Mouse (Mus musculus): ENCODE measurements at regions not wholly inside any gene's neighbourhood (a gene's known extent, or its start where the extent isn't known, plus 50 kb on each side); places are given as distances from the start of the nearest gene placed in this dataset.
A peak's percentile ranks its signal among the peaks of the same experiment; 100 is the strongest.
"Not testable (repeated sequence)": the region's sequence is repeated elsewhere in the genome, so short reads cannot be mapped to it uniquely, and the experiment has no call there.

DNA sequence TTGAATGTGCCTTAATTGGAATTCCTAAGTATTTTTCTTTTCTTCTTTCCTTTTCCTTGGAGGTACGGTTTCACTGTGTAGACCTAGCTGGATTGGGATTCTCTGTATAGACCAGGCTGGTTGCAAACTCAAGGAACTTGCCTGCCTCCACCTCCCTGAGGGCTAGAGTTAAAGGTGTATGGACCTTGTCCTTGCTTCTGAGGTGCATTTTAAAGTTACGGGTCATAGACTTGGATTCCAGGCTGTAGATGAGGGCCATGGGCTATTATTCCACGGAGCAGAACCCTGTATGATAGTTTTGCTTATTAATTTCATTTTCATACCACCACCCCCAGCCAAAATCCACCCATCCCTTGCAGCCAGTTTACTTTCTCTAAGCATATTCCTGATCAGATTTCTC lies 50.7 kb upstream of the Wdr26 start:
- Histone ChIP-seq H3K27ac (ENCODE audit: low read length) (no peak overlapping the region), H3K27me3 (replicated peaks; ENCODE audit: insufficient read depth, low read length) (no peaks in the 10 kb centered on the region), H3K9me3 (ENCODE audit: low read length) (no peaks in the 10 kb centered on the region), H3K9ac (replicated peaks; ENCODE audit: low read depth) (no peak overlapping the region), H3K4me1 (ENCODE audit: insufficient read depth, low read depth, low read length) (no peaks in the 10 kb centered on the region), H3K4me3 (ENCODE audit: low read depth, low read length) (no peak overlapping the region), H3K4me2 (replicated peaks; ENCODE audit: low read depth, low read length) (no peak overlapping the region), H3K36me3 (ENCODE audit: insufficient read depth, low read length) (no peaks in the 10 kb centered on the region)
- ATAC-seq (no peak), DNase-seq (ENCODE audit: low spot score) (no peak)
- 86% methylated on average over 3 of the region's 3 CpGs for WGBS
- TF ChIP-seq CTCF (IDR thresholded peaks at IDR 0.05), result no peak

DNA sequence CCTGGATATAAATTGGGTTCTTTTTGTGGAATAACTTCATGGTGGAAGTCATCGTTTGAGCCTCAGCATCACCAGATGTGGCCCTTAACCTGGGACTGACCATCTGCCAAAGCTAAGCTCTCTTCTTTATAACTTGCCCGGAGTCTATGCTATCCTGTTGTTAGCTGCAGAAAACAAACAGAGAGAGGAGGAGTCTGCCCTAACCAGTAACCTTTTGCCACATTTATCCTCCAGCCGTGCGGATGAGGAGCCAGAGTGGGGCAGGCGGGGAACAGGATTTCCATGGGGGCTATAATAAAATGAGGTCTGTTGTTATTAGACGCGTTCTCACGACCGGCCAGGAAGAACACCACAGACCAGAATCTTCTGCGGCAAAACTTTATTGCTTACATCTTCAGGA lies 51.4 kb upstream of the Wdr26 start:
- no peaks in the 10 kb centered on the region for H3K36me3 ChIP-seq (ENCODE audit: insufficient read depth, low read length)
- no peak overlapping the region for H3K4me3 ChIP-seq (ENCODE audit: low read depth, low read length)
- no peaks in the 10 kb centered on the region for H3K27me3 ChIP-seq (replicated peaks; ENCODE audit: insufficient read depth, low read length)
- no peak overlapping the region for H3K9ac ChIP-seq (replicated peaks; ENCODE audit: low read depth)
- no peak overlapping the region for H3K27ac ChIP-seq (ENCODE audit: low read length)
- H3K4me1 ChIP-seq (ENCODE audit: insufficient read depth, low read depth, low read length), result no peaks in the 10 kb centered on the region
- no peak for ATAC-seq
- no peak overlapping the region for H3K4me2 ChIP-seq (replicated peaks; ENCODE audit: low read depth, low read length)
- TF ChIP-seq EP300 (IDR thresholded peaks at IDR 0.05) (no peak), CTCF (IDR thresholded peaks at IDR 0.05) (no peak)
- 98% methylated on average over 9 of the region's 10 CpGs for WGBS
- H3K9me3 ChIP-seq (ENCODE audit: low read length), result no peaks in the 10 kb centered on the region
- DNase-seq (ENCODE audit: low spot score), result no peak

DNA sequence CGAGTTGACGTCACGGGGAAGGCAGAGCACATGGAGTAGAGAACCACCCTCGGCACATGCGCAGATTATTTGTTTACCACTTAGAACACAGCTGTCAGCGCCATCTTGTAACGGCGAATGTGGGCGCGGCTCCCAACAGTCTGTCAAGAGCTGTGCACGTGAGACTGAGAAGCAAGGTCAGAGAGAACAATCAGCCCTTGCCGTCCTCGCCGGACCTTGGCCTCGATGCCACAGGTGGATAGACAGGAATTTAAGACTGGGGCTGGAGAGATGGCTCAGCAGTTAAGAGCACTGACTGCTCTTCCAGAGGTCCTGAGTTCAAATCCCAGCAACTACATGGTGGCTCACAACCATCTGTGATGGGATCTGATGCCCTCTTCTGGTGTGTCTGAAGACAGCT lies 58.7 kb upstream of the Wdr26 start:
- DNase-seq (ENCODE audit: low spot score); ATAC-seq: not testable (repeated sequence)

GRCm38 (mm10) chr1:181271164-181271563 lies 59.4 kb upstream of the Wdr26 start:
- Histone ChIP-seq H3K9me3 (ENCODE audit: low read length) (no peaks in the 10 kb centered on the region), H3K27me3 (replicated peaks; ENCODE audit: insufficient read depth, low read length) (no peaks in the 10 kb centered on the region), H3K9ac (replicated peaks; ENCODE audit: low read depth) (no peak overlapping the region), H3K27ac (ENCODE audit: low read length) (no peak overlapping the region), H3K36me3 (ENCODE audit: insufficient read depth, low read length) (no peaks in the 10 kb centered on the region), H3K4me3 (ENCODE audit: low read depth, low read length) (no peak overlapping the region), H3K4me2 (replicated peaks; ENCODE audit: low read depth, low read length) (no peak overlapping the region), H3K4me1 (ENCODE audit: insufficient read depth, low read depth, low read length) (no peaks in the 10 kb centered on the region)
- 83% methylated on average over 5 of the region's 5 CpGs for WGBS
- TF ChIP-seq CTCF (IDR thresholded peaks at IDR 0.05) (no peak), EP300 (IDR thresholded peaks at IDR 0.05) (no peak)
- no peak for DNase-seq (ENCODE audit: low spot score)
- ATAC-seq, result no peak

More for the DNA sequence above, 58.7 kb upstream of the Wdr26 start:
- H3K4me3 ChIP-seq (ENCODE audit: low read depth, low read length); H3K27ac ChIP-seq (ENCODE audit: low read length); H3K4me1 ChIP-seq (ENCODE audit: insufficient read depth, low read depth, low read length); H3K4me2 ChIP-seq (replicated peaks; ENCODE audit: low read depth, low read length); H3K36me3 ChIP-seq (ENCODE audit: insufficient read depth, low read length); H3K9me3 ChIP-seq (ENCODE audit: low read length); H3K27me3 ChIP-seq (replicated peaks; ENCODE audit: insufficient read depth, low read length); H3K9ac ChIP-seq (replicated peaks; ENCODE audit: low read depth): not testable (repeated sequence)
- WGBS, result 97% methylated on average over 11 of the region's 15 CpGs

DNA sequence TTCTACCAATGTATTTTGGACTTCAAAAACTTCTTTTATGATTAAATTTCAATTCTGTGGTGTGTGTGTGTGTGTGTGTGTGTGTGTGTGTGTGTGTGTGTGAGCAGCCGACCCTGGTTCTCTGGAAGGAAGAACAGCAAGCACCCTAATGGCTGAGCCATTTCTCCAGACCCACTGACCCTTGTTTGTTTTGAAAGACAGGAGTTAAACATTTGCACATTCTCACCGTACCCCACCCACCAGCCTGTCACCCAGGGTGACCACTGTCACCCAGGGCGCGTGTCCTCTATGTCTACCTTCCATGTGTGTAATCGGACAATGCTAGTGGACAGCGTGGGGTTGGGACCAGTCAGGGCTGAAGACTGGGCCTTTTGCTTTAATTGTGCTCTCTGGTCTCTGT lies 60.0 kb upstream of the Wdr26 start:
- 71% methylated on average over 6 of the region's 6 CpGs for WGBS
- Histone ChIP-seq H3K36me3 (ENCODE audit: insufficient read depth, low read length) (no peaks in the 10 kb centered on the region), H3K4me3 (ENCODE audit: low read depth, low read length) (no peak overlapping the region), H3K27ac (ENCODE audit: low read length) (no peak overlapping the region), H3K9ac (replicated peaks; ENCODE audit: low read depth) (no peak overlapping the region), H3K9me3 (ENCODE audit: low read length) (no peaks in the 10 kb centered on the region), H3K27me3 (replicated peaks; ENCODE audit: insufficient read depth, low read length) (no peaks in the 10 kb centered on the region), H3K4me2 (replicated peaks; ENCODE audit: low read depth, low read length) (no peak overlapping the region), H3K4me1 (ENCODE audit: insufficient read depth, low read depth, low read length) (no peaks in the 10 kb centered on the region)
- ATAC-seq, result no peak
- TF ChIP-seq CTCF (IDR thresholded peaks at IDR 0.05), result no peak
- no peak for TF ChIP-seq EP300 (IDR thresholded peaks at IDR 0.05)
- DNase-seq (ENCODE audit: low spot score), result no peak

DNA sequence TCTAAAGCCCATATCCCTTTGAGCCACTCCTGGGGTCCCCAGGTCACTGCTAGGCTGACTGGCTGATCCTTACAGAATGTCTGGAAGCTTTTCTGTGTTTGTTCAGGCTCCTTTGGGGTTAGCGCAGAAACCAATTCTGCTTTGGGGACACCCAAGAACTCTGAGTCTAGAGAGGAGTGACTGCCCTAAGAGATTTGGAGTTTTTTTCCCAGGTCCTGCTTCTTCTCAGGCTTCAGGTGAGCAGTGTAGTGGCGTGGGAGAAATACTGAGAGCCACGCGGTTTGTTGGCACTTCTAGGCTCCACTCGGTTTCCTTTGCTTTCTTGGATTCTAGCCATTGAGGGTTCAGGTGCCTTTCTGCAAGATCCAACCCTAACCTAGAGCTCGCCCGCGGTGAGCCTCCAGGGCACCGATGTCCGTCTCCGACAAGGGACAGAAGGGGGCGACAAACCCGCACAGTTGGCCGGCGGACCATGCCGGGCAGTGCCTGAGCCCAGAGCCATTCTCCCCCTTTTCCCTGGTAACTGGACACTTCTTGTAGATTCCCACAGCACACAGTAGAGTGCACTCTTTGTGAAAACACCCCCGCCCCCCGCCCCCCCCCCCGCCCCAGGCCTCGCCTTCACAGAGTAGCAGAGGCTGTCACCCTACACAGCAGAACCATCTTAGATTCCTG lies 61.0 kb upstream of the Wdr26 start:
- WGBS, result 2% methylated on average over 20 of the region's 20 CpGs
- Histone ChIP-seq H3K4me1 (ENCODE audit: insufficient read depth, low read depth, low read length) (no peaks in the 10 kb centered on the region), H3K9me3 (ENCODE audit: low read length) (no peaks in the 10 kb centered on the region), H3K27ac (ENCODE audit: low read length) (no peak overlapping the region), H3K36me3 (ENCODE audit: insufficient read depth, low read length) (no peaks in the 10 kb centered on the region), H3K9ac (replicated peaks; ENCODE audit: low read depth) (no peak overlapping the region), H3K4me3 (ENCODE audit: low read depth, low read length) (no peak overlapping the region), H3K4me2 (replicated peaks; ENCODE audit: low read depth, low read length) (no peak overlapping the region), H3K27me3 (replicated peaks; ENCODE audit: insufficient read depth, low read length) (no peaks in the 10 kb centered on the region)
- DNase-seq (ENCODE audit: low spot score) (peak; percentile 88), ATAC-seq (peak; percentile 91)
- TF ChIP-seq CTCF (IDR thresholded peaks at IDR 0.05) (peak; percentile 94), EP300 (IDR thresholded peaks at IDR 0.05) (no peak)
